Mouse (Mus musculus) adrenal gland (tissue): ENCODE results near the gene Ldb1.

ENCODE experiments used
- intact Hi-C: fragments of 180-260 bp; cut with DNase I; formaldehyde crosslinking; loops from one replicate; pipeline ENCODE4 v1.15.1; 2025

The Ldb1 gene

DNA sequence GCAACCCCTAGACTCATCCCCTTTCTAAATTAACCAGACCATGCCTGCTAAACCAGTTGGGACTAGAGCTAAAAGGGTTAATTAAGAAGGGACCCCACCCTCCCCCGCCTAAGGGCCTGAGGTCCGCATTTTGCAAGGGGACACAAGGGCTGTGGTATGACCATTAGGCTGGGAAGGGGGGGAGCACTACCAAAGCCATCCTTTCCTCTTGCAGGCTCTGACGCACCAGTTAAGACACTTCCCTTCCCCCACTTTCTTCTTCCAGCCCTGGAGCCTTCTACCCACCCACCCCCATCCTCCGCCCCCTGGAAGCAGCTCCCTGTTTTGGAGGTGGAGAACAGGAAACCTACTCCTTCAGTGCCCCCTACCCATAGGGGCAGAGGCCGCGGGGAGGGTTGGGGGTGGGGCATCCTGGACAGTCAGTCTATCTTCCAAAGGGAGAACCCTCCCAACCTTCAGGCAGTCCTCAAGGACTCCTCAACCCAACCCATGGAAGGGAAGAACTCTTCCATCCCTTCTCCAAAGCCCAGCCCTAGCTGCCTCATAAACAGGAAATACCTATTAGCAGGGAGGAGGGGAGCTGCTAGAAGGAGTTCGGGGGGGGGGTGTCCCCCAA lies 790 bp upstream of the Ldb1 start:
- intact Hi-C loops, result no loop called here

DNA sequence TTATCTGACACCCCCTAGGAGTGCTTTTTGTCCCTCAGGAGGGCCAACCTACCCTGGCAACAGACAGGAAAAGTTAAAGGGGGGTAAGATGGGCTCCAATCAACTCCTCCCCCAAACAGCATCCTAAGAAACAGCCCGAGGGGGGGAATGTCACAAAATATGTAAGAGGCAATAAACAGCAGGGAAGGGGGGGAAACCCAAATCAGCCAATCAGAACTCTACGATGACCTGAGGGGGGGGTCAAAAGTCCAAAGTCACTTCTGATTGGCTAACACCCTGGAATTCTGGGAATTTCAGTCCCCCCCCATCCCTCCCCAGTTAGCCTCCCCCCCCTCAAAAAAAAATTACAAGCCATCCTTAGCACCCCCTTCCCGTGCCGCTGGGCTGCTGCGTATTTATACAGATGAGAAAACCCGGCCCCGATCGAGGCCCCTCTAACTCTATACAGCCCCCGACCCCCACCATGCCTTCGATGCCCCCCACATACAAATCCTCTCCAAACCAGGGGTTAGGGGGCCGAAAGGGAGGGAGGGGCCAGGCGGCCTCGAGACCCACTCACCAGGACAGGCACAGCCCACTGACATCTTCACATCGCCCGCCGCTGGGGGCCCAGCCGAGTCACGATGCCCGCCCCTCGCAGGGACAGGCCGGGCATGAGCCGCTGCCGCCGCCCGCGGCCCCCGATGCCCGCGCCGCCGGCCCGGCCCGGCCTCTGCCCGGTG lies 582 bp downstream of the Ldb1 start, which contains the start of gene Pprc1:
TSS of gene Pprc1 (plus strand) at position 616 of the 722 bp plus-strand sequence.
- intact Hi-C loops, result no loop called here

DNA sequence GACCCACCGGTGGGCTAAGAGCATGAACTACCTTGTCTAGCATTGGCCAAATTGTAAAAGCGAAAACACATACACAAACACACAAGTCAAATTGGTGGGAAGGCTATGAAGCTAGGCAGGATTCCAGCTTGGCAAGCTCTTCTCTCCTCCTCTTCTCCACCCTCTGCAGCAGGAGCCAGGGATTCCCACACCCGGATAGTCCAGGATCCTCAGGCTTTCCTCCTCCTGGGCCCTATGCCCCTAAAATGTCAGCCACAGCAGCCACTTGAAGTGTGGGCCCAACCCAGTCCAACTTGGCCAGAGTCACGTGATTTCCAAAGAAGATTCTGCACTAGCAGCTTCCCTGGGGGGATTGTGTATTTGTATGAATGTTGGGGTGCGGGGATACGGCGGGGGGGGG lies 1.6 kb downstream of the Ldb1 start:
- intact Hi-C loops, result no loop called here

DNA sequence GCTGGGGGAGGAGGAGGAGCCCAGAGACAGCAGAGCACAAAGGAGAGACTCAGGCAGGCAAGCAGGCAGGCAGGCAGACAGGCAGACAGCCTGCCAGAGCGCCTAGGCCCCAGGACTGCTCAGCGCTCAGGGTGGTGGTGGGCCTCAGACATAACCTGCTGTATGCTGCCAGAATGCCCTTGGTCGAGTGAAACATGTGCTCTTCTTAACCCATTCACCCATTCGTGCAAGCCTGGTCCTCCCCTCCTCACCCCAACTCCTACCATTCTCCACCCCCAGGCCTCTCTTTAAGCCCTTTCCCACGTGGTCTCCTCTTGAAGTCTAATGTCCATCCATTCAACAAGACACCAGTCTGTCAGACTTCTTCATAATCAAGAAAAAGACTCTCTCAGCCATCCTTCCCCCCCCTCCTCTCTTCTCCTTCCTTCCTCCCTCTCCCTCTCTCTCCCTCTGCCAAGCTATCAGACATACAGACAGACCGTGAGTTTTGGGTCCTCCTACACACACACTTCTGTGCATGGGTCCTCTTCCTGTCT lies 2.5 kb downstream of the Ldb1 start:
- intact Hi-C loops, result no loop called here

DNA sequence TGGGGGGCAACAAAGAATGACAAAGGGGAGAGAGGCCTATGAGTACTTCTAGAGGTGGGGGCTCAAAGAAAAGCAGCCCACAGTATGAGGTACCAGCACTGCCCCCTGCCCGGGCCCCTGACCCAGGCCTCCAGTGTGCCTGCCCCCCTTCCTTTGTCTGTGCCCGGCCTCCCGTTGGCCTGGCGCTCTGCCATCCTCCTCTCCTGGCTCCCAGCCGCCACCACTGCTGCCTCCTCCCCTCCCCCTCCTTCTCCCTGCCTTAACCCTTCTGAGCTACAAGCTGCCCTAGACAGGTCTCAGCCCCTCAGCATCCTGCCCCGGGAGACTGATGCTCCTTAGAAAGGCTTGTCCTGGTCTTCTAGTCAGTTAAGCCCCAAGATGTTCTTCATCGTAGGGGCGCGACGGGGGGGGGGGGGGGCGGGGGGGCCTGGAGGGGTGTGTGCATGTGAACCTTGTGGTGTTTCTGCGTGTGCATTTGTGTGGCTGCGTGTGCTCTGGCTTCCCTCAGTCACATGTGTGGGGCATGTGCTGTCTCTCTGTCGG lies 3.0 kb downstream of the Ldb1 start:
- intact Hi-C loops, result no loop called here

DNA sequence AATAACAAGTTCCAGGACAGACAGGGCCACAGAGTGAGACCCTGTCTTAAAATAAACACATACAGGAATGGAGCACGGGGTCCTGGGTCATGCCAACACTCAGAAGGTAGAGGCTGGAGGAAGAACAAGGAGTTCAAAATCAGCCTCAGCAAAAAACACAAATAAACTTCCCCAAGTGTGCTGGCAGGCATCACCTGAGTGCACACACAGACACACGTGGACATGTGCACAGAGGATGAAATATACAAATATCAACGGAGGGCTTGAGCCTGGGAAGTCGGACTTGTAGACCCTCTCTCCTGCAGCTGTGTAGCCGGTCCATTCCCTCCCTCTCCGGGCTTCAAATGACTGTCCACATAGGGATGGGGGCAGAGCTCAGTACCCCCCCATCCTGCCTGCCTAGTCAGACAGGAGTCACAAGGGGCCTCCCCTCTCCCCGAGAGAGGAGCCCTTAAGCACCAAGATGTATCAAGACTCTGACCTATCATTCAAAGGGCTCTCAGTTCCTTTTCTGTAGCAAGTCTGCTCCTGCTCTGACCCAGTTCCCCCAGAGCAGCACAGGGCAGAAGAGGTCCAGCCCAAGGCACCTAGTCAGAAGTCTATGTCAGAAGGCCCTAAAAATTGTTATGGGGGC lies 3.6 kb downstream of the Ldb1 start:
- intact Hi-C loops, result no loop called here

DNA sequence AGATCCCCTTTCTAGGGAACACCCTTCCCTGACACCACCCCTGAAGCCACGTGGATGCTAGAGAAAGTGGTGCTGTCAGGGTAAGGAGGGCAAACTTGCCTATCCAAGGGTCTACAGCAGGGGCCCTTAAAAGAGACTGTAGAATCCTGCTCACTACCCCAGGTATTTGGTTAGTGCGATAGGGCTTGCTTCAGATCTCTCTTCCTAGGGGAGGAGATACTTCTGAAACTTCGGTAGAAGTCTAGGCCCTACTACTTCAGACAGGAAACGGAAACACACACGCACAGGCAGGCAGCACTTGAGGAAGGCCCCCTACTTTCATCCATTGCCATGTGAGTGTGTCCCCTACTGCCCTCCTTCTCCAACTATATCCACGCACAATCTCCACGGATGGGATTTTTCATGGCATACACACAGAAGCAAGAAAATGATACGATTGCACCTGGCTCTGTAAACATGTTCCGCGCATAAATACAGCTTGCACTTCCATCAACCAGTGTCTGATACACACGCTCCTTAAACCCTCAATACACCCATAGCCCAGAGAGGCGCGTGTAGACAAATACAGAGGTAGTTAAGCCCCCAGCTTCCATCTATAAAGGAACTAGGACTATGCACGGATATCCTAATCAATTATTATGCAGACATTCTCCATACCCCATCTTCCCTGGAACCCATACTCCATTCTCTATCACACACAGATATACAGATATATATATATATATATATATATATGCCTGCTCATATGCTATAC lies 4.7 kb downstream of the Ldb1 start:
- intact Hi-C loops, result no loop called here

DNA sequence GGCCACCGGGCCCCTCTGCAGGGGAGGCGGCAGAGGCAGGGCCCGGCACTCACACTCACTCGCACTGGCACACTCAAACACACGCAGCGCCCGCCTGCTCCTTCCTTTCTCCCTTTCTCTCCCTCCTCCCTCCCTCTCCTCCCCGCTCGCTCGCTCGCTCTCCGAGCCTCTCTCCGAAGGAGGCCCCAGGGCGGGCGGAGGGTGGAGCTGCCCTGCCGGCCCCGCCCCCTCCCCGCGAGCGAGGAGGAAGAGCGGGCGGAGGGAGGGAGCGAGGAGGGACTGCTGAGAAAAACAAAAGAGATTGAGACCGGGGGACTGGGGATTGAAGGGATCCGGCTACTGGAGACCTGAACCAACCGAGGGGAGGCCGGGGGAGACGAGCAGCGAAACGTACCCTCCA lies 5.5 kb downstream of the Ldb1 start:
- intact Hi-C loops, result no loop called here

DNA sequence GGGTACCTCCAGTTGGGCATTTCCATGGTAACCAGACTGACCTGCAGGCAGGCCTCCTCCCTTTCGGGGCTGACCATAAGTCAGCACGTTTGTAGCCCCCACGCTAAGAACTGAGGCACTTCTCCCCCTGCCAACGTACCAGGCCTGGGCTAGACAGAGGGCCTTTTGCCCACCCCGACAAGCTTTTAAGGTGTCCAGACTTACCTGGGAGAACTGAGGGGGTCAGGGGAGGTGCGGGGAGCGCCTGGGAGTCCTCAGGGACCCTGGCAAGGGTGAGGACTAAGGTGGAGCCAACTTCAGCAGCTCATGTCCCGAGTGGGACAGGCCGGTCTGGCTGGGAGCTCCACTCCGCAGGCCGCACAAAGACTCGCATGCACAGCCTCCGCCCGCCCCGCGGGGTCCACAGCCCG lies 6.2 kb downstream of the Ldb1 start:
- intact Hi-C loops, result no loop called here

DNA sequence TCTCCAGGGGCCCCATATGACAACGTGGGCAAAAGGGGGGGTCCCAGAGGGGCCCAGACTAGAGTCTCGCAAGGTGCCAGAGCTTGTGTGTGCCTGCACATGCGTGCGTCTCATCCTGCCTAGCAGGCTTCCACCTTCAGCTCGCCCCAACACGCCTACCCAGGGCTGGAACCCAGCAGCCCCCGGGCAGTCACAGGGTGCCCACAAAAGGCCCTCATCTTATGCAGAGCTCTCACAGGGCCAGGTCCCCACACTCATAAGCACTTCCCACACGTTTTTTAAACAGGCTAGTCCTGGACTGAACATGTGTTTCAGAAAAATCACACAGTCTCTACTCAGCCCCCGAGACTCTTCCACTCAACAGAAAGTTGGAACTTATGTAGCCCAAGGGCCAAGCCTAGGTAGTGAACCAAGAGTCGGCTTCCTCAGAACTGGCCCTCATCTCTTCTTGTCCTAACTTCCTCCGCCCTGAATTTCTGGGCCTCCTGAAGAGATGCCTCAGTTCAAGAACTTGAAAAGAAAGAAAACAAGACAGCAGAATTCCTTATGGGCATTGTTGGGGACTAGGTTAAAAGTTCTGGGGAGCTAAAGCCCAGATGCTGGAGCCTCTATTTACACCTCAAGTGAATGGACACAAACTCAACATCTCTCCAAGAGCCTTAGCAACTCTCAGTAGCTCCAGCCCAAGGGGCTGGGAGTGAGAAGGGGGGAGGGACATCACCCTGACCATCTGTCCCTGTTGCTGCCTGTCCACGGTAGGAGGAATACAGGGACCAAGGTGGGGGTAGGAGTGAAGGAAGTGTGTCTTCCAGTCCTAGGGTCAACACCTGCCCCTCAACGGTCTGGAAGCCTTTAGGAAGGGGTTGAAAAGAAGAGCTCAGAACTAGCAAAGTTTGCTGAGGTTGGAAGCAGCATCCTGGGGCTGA lies 6.8 kb downstream of the Ldb1 start:
- intact Hi-C loops, result no loop called here

DNA sequence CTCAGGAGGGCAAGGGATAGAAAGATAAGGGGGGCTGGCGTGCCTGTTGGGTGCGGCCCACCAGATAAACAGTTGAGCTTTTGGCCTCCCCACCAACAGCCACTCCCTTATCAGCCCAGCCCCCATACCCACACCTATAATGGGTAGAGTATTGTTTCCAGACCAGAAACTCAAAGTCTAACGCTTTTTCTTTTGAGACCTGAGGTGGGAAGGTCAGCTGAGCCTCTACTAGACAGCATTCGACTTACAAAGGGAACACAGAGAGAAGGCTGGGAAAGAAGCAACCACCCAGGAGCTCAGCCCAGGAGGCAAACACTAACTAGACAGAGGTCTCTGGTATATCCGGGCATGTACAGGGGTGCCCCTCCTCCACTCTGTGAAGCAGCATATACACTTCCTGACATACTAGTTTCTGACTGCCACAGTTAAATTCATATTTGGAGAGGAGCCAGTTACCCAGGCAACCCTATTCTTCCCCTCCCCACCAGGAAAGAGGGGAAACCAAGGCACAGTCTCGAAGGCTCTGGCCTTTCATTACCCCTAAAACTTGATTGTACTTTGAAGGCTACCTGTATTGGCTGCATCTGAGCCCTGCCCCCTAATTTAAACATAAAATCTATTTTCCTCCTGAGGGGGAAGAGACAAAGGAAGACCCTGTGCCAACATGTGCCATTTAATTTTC lies 7.6 kb downstream of the Ldb1 start:
- intact Hi-C loops, result no loop called here

DNA sequence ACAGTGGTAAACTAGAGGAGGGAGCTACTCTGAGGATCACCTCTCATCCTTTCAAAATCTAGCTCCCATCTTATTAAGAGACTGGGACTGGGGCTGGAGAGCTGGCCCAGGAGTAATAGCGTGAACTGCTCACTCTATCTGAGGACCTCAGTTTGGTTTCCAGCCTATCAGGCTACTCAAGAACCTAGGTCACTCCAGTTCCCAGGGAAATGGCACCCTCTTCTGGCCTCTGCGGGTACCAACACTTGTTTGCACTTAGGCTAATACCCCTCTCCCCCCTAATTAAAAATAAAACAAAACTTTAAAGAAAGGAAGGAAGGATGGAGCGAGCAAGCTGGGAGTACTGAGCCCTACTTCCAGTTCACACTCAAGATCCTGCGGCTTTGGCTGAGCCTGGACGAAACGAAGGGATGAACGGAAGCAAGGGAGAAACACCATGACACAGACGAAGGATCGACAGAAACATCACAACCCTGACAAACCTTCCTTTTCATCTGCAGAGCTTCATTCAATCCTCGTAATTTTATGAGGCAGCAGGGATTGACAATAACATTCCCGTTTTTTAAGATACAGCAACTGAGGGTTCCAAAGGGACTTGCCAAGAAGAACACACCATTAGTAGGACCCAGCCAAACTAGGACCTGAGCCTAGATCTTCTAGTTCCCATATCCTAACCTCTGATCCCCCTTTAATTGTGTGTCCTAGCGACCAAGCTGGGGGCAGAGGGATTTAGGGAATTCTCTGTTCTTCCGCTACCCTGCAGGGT lies 8.4 kb downstream of the Ldb1 start:
- intact Hi-C loops, result no loop called here

DNA sequence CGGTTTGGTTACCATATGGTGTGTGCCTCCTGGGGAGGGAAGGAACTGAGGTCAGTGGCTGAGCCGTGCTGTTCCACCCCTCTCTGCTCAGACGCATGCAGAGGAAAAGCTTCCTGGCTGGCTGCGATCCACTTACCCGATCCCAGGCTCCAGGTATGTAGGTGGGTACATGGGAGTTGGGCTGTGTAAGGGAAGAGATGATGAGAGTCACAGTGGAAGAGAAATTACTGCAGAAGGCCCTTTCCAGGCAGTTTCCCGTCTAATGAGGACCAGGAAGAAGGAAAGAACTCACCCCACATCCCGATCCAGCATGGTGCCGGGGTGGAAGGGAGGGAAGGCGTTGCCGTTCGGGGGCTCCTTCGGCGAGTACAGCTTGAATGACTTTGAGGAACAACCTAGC lies 9.0 kb downstream of the Ldb1 start:
- intact Hi-C loops, result no loop called here

DNA sequence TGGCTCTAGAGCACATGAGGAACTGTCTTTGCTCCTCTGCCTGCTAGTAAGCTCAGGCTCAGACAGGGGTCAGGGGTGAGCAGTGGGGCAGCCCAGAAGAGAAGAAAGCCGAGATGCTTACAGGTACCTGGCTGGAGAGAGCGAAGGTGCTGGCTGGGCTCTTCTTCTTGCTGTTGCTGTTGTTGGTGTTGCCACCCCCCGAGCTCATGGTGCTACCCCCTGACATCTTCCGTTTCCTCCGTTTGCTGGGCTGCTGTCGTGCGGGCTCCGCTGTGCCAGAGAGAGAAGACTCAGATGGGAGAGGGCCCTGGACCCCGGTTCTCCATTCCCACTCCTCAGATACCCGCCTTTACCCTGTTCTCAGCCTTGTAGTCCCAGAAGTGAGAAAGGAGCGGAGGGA lies 11.1 kb downstream of the Ldb1 start:
- intact Hi-C loops, result no loop called here

DNA sequence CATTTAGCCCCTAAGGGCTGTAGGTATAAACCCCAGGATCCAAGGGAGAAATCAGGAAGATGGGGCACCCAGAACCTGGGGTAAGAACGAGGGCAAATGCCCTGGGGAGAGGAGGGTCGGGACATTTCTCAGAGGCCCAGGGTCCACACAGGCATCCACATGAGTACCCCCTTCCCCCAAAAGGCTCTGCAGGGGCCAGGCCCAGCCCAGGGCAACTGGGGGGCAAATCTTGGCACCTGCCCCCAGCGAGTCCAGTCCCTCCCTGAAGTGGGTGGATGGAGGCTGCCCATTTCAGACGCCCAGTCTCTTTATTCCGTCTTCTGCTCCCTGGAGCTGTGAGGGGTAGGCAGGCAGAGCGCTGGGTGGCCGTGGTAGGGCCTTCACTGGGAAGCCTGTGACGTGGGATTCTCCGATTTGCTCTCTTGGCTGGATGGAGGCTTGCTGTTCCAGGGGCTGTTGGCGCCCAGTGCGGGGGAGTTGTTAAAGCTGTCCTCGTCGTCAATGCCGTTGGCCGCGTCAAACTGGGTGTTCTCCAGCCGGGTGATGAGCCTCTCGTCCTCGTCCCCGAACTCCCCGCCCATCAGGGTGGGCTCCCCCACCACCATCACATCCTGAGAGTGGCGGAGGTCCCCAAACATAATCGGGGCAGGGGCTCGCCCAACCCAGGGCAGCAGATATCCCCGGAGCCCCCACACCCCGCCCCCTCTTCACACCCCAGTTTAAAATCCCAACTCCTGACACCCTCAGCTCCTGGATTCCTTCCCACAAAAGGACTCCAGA lies 12.1 kb downstream of the Ldb1 start:
- intact Hi-C loops, result no loop called here

DNA sequence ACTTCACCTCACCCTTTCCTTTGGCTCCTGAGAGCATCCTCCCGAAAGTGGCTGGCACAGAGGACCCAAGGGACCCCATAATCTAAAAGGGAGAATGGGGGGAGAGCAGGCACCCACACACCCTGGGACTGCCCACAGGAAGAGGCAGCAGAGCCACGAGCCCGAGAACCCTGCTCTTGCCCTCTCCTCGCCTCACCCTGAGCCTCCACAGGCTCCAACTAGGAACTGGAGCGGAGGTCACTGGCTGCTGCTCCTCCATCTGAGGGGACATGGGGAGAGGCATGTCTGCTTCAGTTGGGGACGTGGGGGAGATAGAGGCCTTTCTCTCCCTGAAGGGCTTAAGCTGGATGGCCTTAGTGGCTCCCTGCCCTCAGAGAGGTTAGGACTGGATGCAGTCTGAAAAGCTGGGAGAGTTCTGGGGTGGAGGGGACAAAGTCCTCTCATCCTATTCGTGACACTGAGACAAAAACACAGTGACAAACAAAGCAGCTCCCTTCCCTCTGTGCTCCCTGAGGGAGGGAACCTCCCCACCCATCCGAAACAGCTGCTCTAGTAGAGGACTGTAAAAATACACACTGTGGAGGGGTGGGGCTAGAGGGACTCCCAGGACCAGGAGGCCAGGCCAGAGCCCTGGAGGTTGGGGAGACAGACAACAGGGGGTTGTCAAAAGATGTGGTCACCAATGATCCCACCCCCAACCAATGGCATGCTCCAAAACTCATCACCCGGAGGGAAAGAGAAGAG lies 13.2 kb downstream of the Ldb1 start:
- intact Hi-C loops, result no loop called here

DNA sequence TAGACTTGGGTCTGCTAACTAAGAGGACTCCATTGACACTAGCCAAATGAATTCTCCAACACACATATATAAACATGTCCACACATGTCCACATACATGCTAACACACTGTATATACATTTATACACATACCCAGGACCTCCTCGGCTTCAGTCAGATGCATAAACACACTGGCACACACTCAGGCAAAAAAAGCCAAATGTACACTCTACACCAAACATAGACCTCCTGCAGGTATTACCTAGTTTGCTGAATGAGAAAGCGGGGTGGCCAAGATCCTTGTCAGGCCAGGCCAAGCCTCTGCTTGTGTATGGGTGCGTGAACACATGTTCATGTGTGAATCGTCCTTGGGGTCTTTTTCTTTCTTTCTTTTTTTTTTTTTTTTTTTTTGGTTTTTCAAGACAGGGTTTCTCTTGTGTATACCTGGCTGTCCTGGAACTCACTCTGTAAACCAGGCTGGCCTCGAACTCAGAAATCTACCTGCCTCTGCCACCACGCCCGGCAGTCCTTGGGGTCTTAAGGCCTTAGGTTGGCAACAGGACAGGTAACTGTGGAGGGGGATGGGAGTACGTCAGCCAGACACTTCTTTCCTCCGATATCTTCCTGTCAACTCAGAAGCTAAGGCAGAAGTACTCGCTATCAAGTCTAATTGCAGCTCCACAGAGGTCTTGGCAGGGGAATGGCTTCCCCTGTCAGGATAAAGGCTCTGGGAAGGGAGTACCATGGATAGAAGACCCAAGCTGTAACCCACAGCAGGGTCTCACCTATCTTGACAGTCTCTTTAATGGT lies 14.6 kb downstream of the Ldb1 start:
- intact Hi-C loops, result no loop called here
